Mouse (Mus musculus): ENCODE results near the gene Fbln7. TPM values are rescaled to one million over a fixed set of nuclear protein-coding genes. Genes with fewer than 3 reads are reported as not detected.
A peak's percentile ranks its signal among the peaks of the same experiment; 100 is the strongest.

Fbln7 gene
- polyA plus RNA-seq, 1 experiment from 2014 or later, result 1.1 TPM

GRCm38 (mm10) chr2:128924799-128925198, 62.0 kb downstream of the Fbln7 start:
- 93% methylated on average over 4 of the region's 4 CpGs for WGBS (ENCODE audit: insufficient replicate concordance)
- Histone ChIP-seq H3K9me3 (replicated peaks; ENCODE audit: control insufficient read depth, low read length) (no peaks in the 10 kb centered on the region), H3K9ac (ENCODE audit: low read depth, low read length) (no peak overlapping the region), H3K4me3 (ENCODE audit: low read depth, low read length) (no peak overlapping the region), H3K27me3 (ENCODE audit: control insufficient read depth, insufficient read depth, low read length) (no peaks in the 10 kb centered on the region), H3K27ac (ENCODE audit: low read depth, low read length) (no peak overlapping the region), H3K4me1 (ENCODE audit: control insufficient read depth, insufficient read depth, low read length) (no peaks in the 10 kb centered on the region), H3K36me3 (ENCODE audit: control insufficient read depth, insufficient read depth, low read length) (peaks cover 3% of the 10 kb centered on the region; the same call in 1 of the 2 replicates), H3K4me2 (no peak overlapping the region)
- ATAC-seq (replicated peaks; ENCODE audit: insufficient number of reproducible peaks, low FRiP score, low TSS enrichment), result no peak

DNA sequence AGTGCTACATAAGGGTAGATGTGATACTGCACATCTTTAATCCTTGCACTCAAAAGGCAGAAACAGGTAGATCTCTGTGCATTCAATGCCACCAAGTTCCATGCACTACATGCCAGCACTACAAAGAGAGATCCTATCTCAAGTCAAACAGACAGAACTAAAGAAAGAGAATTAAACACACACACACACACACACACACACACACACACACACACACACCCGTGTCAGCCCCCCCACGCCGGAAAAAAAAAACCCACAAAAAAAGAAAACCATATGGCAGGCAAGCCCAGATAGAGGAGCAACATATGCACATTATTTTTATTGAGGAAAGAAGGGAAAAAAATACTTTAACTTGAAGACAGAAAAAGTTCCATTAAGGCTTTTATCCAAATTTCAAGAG, 65.7 kb downstream of the Fbln7 start:
- WGBS (ENCODE audit: insufficient replicate concordance), result 66% methylated on average over 3 of the region's 3 CpGs
- Histone ChIP-seq H3K4me3 (ENCODE audit: low read depth, low read length) (no peak overlapping the region), H3K27me3 (ENCODE audit: control insufficient read depth, insufficient read depth, low read length) (no peaks in the 10 kb centered on the region), H3K9ac (ENCODE audit: low read depth, low read length) (no peak overlapping the region), H3K27ac (ENCODE audit: low read depth, low read length) (no peak overlapping the region), H3K9me3 (replicated peaks; ENCODE audit: control insufficient read depth, low read length) (no peaks in the 10 kb centered on the region), H3K4me1 (ENCODE audit: control insufficient read depth, insufficient read depth, low read length) (no peaks in the 10 kb centered on the region), H3K4me2 (no peak overlapping the region), H3K36me3 (ENCODE audit: control insufficient read depth, insufficient read depth, low read length) (peaks cover 3% of the 10 kb centered on the region)
- ATAC-seq (replicated peaks; ENCODE audit: insufficient number of reproducible peaks, low FRiP score, low TSS enrichment), result no peak

DNA sequence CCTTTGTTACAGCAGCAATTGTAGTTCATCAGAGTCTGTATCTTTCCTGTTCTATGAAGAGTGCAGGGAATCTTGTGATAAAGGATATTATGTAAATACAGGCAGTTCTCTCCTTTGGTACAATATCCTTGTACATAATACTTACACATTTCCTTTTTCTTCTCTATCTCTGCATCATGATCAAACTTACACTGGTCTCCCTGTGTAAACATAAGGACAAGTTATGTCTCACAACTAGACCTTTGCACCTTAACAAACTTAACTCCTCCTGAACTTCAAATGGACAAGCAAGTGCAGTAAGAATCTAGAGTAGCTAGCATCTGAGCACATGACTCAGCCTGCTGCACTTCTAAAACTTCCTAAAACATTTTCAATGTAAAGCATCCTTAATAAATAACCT, 67.9 kb downstream of the Fbln7 start:
- Histone ChIP-seq H3K4me1 (ENCODE audit: control insufficient read depth, insufficient read depth, low read length) (no peaks in the 10 kb centered on the region), H3K4me3 (ENCODE audit: low read depth, low read length) (no peak overlapping the region), H3K4me2 (no peak overlapping the region), H3K27me3 (ENCODE audit: control insufficient read depth, insufficient read depth, low read length) (no peaks in the 10 kb centered on the region), H3K9me3 (replicated peaks; ENCODE audit: control insufficient read depth, low read length) (no peaks in the 10 kb centered on the region), H3K9ac (ENCODE audit: low read depth, low read length) (no peak overlapping the region), H3K27ac (ENCODE audit: low read depth, low read length) (no peak overlapping the region), H3K36me3 (ENCODE audit: control insufficient read depth, insufficient read depth, low read length) (peaks cover 6% of the 10 kb centered on the region)
- no peak for ATAC-seq (replicated peaks; ENCODE audit: insufficient number of reproducible peaks, low FRiP score, low TSS enrichment)

DNA sequence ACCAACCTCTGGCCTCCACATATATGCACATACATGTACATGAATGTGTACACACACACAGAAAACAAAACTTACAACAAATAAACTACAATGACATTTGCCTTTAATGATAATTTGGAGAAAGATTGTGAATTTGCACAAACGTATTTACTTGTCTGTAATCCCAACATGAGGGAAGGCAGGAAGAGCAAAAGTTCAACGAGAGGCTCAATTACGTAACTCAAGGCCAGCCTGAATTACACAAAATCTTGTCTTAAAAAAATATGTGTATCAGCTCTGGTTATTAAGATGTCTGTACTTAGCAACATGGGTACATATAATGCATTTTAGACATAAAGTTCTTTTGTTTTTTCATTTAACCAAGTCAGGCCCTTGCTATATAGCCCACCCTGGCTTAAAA, 73.5 kb downstream of the Fbln7 start:
- no peak for ATAC-seq (replicated peaks; ENCODE audit: insufficient number of reproducible peaks, low FRiP score, low TSS enrichment)
- Histone ChIP-seq H3K9ac (ENCODE audit: low read depth, low read length) (no peak overlapping the region), H3K4me2 (no peak overlapping the region), H3K4me1 (ENCODE audit: control insufficient read depth, insufficient read depth, low read length) (no peaks in the 10 kb centered on the region), H3K27ac (ENCODE audit: low read depth, low read length) (no peak overlapping the region), H3K27me3 (ENCODE audit: control insufficient read depth, insufficient read depth, low read length) (no peaks in the 10 kb centered on the region), H3K4me3 (ENCODE audit: low read depth, low read length) (no peak overlapping the region), H3K9me3 (replicated peaks; ENCODE audit: control insufficient read depth, low read length) (no peaks in the 10 kb centered on the region), H3K36me3 (ENCODE audit: control insufficient read depth, insufficient read depth, low read length) (0 out of 2 replicates have a peak, but pooled peaks cover 3% of the 10 kb centered on the region)
- WGBS (ENCODE audit: insufficient replicate concordance), result 78% methylated on average over 3 of the region's 3 CpGs

GRCm38 (mm10) chr2:128943538-128944528, 81.1 kb downstream of the Fbln7 start, which contains the start of gene Zc3h8:
Zc3h8 (minus strand) TSS chr2:128944077.
- H3K27ac ChIP-seq (ENCODE audit: low read depth, low read length), result peak within 1 kb of the TSS; percentile 85
- peaks cover 3% of the 10 kb centered on the region; the same call in 1 of the 2 replicates for H3K4me1 ChIP-seq (ENCODE audit: control insufficient read depth, insufficient read depth, low read length)
- H3K9ac ChIP-seq (ENCODE audit: low read depth, low read length), result peak within 1 kb of the TSS; percentile 83
- no peaks in the 10 kb centered on the region for H3K9me3 ChIP-seq (replicated peaks; ENCODE audit: control insufficient read depth, low read length)
- peak; percentile 91 for ATAC-seq (replicated peaks; ENCODE audit: insufficient number of reproducible peaks, low FRiP score, low TSS enrichment)
- H3K4me3 ChIP-seq (ENCODE audit: low read depth, low read length), result peak within 1 kb of the TSS; percentile 61
- 1% methylated on average over 65 of the region's 65 CpGs for WGBS (ENCODE audit: insufficient replicate concordance)
- H3K27me3 ChIP-seq (ENCODE audit: control insufficient read depth, insufficient read depth, low read length), result no peaks in the 10 kb centered on the region
- H3K4me2 ChIP-seq, result peak within 1 kb of the TSS; percentile 67
- H3K36me3 ChIP-seq (ENCODE audit: control insufficient read depth, insufficient read depth, low read length), result no peaks in the 10 kb centered on the region

Small RNA genes lying within 50 kb of the gene (microRNA-seq; reads per million reads assigned to microRNA genes)
- gene Gm22859 (ENCODE audit: borderline number of aligned reads), result not detected

Other genes with a start within 250 kb of the Fbln7 start
- 62.6 and 65.1 TPM in 2 replicates for gene Anapc1, start 175.6 kb upstream of the Fbln7 start, polyA plus RNA-seq (2014; fragmentation: Nextera tagmentation; extraction: Ambion mirVana)
- 3.9 and 4.1 TPM in 2 replicates for gene Mertk, start 164.0 kb upstream of the Fbln7 start, polyA plus RNA-seq (2014; fragmentation: Nextera tagmentation; extraction: Ambion mirVana)
- 20.4 and 21.4 TPM in 2 replicates for gene Tmem87b, start 44.9 kb upstream of the Fbln7 start, polyA plus RNA-seq (2014; fragmentation: Nextera tagmentation; extraction: Ambion mirVana)
- 8.4 and 10.1 TPM in 2 replicates for gene Zc3h8, start 81.1 kb downstream of the Fbln7 start, polyA plus RNA-seq (2014; fragmentation: Nextera tagmentation; extraction: Ambion mirVana)
- 0.69 and 0.79 TPM in 2 replicates for gene Zc3h6, start 104.4 kb downstream of the Fbln7 start, polyA plus RNA-seq (2014; fragmentation: Nextera tagmentation; extraction: Ambion mirVana)
- 10.0 and 13.3 TPM in 2 replicates for gene Gm10762, start 104.7 kb downstream of the Fbln7 start, polyA plus RNA-seq (2014; fragmentation: Nextera tagmentation; extraction: Ambion mirVana)
- 0.13 TPM in 1 of 2 replicates, not detected in the other for gene Vinac1, start 185.2 kb downstream of the Fbln7 start, polyA plus RNA-seq (2014; fragmentation: Nextera tagmentation; extraction: Ambion mirVana)
- 7.4 and 8.5 TPM in 2 replicates for gene Ttl, start 203.0 kb downstream of the Fbln7 start, polyA plus RNA-seq (2014; fragmentation: Nextera tagmentation; extraction: Ambion mirVana)
- 14.8 and 15.4 TPM in 2 replicates for gene Polr1b, start 238.0 kb downstream of the Fbln7 start, polyA plus RNA-seq (2014; fragmentation: Nextera tagmentation; extraction: Ambion mirVana)

Measured in heart, embryonic 11.5 days (tissue).